Mouse (Mus musculus) megakaryocyte-erythroid progenitor cell, adult 5-6 weeks (primary cell): ENCODE data around the gene Skida1. TPM values are rescaled to one million over a fixed set of nuclear protein-coding genes. Genes with fewer than 3 reads are reported as not detected.

Experiments
- ATAC-seq: replicated peaks from 2 replicates; pipeline ENCODE4 v1.8.0; 2016; ENCODE audit warnings: mild to moderate bottlenecking, inconsistent platforms; ENCODE audit not compliant: severe bottlenecking, poor library complexity, low FRiP score, low TSS enrichment
- total RNA-seq, 2 experiments: library from RNA; stranded (forward) in 1 of 2; stranded (reverse) in 1 of 2; fragments of 200-1000, 215-1000 nt in 1 of 2; fragments of >200 nt in 1 of 2; fragmentation: Nextera tagmentation in 1 of 2; gene quantifications; 2 replicates each; pipeline ENCODE4 v1.2.3; 2014 to 2017

Gene Skida1
- total RNA-seq, 2 experiments from 2014 or later, result not detected

GRCm38 (mm10) chr2:18041199-18041885 is 7.5 kb downstream of the Skida1 start:
- no peak for ATAC-seq

- no peak for ATAC-seq
Observed at GRCm38 (mm10) chr2:18040347-18041160, 8.3 kb downstream of the Skida1 start.

- ATAC-seq, result no peak
Observed at GRCm38 (mm10) chr2:18039566-18040290, 9.1 kb downstream of the Skida1 start.

DNA sequence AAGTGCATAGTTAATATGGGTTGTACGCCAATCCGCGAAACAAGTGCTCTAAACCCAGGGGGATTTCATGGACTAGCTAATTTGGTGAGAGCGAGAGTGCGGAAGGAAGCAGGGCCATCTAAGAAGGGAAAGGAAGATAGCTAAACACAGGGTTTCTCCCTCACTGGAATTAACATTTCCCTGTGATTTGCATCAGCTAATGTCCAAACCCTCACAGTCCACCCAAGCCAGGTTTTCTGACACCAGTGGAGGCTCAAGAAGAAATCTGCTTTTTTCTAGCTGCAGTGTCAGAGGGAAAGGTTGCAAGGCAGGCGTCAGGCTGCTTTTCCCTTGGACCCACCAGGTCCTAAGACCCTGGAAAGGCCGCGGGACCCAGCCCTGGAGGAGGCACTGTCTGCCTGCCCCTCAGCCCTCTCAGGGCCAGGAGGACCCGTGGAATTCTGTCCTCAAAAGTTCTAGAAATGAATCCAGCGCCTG is 9.9 kb downstream of the Skida1 start:
- no peak for ATAC-seq

DNA sequence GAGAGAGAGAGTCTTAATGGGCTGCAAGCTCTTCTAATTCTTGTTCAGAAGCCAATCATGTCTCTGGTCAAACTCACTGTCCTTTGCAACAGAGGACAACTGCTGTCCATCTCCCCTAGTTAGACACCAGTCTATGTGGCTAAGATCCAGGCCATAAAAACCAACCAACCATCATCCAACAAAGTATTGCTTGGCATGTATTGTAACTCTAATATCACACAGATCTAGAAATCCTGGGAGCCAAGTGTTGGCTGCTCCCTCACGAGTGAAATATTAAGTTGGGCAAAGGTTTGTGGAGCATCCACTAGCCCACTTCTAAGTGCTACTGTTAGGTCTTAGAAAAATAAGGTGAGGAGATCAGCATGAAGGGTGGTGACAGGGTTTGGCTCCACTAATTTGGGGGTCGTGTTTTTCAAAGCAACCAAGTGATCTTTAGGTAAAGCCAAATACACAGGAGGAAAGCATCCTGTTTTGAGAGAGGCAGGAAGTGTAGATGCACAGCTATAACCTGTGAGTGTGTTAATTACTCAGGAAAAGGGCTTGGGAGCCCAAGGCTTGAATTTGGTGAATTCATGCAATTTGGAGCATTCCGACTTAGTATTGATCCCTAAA is 10.6 kb downstream of the Skida1 start:
- no peak for ATAC-seq

DNA sequence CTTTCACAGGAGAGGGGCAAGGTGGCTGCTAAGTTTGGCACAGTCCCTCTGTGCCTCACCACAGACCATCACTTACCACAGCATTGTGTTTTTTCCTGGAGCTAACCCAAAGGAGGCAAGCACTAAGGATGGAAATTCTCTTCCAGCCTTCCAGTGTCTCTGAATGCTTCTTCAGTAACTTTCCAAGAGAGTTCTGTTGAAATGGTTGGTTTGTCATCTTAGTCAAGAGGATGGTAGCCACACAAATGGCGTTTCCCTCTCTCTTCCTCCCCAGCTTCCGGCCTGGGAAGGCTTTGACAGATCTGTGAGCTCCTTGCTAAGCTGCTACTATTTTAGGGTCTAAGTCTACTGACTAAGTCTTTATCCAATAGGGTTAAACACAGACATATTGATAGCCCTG is 11.4 kb downstream of the Skida1 start, which contains the start of gene A930004D18Rik:
Gene A930004D18Rik, minus strand, starts transcription at position 247 of the 400 bp plus-strand sequence.
- ATAC-seq, result no peak

DNA sequence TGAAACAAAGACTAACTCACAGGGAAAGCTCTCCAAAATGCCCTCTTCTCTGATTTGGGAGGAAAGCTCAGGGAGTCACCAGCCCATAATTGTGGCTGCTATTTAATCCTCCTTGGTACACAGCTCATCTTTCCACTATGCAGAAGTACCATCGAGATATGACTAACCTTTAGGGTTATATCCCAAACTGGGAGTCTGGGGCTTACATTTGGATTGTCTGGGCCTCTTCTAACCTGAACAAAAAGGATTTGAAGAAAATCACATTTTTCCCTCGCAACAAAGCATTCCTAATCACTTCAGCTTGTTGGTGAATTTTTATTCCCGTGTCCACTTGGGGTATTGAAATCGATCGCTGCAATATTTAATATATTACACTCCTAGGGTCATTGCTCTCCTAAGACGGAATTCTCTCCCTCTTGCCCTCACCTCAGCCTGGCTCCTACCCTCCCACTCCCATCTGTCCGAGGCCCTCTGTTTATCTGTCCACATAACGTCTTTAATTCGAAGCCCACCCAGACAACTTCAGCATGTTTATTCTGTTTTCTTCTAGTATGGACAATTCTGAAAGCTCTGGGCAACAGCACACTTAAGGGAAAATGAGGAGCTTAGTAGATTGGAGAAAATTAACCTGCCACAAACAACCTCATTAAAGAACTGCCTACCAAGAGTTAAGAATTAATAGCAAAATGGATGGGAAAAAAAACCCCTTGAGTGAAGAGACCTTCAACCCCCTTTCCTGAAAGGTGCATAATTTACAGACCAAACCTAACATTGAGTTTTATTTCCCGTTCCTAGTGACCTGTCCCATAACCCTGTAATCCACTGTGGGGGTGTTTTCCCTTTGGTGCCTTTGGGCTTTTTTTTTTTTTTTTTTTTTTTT is 14.2 kb downstream of the Skida1 start:
- ATAC-seq, result no peak

DNA sequence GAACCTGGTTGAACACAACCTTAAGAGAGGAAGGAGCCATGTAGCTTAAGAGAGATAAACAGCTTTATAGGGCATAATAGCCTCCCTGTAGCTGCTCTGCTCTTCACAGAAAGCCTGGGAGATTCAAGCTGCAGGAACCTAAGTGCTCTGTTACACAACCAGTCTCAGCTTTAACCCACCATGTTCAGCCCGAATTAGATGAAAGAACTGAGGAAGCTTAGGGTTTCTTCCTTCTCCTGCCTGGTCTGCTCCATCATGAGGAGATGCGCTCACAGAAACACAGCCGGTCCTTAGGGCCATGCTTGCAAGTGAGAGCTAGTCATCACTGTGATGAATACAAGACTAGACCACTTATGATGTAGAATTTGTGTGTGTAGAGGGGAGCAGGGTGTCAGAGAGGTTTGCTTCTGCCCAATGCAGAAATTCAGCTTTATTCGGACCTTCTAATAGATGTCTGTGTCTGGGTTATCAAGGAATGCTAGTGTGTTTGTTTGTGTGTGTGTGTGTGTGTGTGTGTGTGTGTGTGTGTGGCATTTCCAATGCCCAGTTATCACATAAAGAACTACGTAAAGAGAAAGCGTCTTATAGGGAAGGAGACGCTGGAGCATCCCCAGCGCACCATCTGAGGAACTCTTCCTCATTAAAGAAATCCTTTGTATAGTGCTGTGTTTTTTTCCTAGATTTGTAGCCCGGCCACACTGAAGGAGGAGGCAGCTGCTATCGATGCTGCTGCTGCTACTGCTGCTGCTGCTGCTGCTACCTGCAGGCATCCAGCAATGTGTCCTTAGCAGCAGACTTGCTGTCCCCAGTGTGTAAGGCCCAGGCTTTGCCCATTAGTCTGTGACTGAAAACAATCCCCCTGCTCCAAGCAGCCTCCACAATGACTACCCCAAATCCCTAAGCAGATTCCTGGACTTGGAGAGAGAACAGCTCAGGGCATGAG is 15.4 kb downstream of the Skida1 start:
- no peak for ATAC-seq

GRCm38 (mm10) chr2:18032538-18032895 is 16.3 kb downstream of the Skida1 start:
- no peak for ATAC-seq

DNA sequence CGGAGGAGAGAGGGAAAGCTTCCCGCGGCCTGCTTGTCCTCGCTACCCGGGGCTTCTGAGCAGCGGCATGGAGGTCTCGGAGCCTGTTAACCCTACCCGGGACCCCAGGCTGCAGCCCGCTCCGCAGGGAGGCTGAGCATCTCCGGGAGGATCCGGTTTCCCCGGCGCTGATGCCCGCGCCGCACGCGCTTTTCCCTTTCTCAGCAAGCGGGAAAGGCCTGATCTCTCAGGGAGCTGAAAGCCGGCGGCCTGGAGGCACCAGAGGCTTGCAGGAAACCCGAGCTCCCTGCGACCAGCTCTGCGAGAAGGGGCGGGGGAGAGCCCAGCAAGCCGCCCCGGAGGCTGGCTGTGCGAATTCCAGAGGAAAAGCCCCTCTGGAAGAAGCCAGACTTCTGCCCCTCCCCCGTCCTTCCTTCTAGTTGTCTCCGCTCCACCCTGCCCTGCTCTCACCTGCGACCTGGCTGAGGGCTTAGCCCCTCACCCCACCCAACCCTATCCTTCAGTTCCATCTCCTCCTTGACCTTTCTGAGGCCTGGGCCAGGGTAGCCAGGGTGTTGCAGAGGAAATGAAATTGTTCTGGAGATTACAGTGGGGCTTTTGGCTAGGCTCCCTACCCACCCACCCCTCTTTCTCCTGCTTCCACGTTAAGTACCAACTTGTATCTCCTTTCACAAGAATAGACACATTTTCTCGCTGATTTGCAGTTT is 16.9 kb downstream of the Skida1 start:
- ATAC-seq, result no peak

DNA sequence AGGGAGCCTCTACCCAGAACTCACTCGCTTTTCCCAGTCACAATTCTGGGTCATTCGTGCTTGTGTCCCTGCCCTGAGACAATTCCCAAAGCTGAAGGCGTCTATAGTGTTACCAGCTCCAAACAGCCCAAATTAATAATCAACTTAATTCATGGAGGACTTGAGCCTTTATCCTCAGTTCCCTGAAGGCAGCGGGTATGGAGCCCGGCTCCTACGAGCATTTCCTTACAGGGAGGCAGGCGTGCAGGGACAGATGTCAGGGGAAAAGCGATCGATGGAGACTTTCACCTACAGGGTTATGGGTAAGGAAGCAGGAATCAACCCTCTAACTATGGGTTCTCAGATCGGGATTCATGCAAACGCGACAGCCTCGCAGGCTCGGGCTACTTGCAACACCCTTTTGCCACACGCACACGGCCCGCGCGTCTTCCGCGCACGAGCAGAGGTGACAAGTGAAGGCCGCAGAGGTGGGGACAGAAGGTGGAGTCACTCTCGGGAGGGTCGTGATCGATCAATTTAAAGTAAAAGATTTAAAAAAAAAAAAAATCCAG is 17.5 kb downstream of the Skida1 start:
- ATAC-seq, result no peak

DNA sequence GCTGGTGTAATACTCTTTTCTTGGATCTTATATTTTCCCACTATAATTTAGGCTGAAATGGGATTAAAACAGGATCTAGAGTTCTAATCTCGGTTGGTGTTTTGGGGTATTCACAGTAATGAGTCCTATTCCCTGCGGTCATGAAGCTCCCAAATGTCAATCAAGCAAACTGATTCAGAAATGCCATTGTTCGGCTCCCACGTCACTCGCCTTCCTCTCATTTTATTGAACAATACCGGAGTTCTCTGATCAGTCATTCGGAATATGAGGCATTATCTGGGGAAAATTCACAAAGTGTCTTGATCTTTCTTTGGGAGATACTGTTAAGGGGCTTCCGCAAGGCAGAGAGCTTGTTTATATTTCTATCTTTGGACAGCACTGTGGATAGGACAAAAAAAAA is 18.3 kb downstream of the Skida1 start:
- no peak for ATAC-seq

GRCm38 (mm10) chr2:18029656-18030055 is 19.2 kb downstream of the Skida1 start:
- no peak for ATAC-seq

DNA sequence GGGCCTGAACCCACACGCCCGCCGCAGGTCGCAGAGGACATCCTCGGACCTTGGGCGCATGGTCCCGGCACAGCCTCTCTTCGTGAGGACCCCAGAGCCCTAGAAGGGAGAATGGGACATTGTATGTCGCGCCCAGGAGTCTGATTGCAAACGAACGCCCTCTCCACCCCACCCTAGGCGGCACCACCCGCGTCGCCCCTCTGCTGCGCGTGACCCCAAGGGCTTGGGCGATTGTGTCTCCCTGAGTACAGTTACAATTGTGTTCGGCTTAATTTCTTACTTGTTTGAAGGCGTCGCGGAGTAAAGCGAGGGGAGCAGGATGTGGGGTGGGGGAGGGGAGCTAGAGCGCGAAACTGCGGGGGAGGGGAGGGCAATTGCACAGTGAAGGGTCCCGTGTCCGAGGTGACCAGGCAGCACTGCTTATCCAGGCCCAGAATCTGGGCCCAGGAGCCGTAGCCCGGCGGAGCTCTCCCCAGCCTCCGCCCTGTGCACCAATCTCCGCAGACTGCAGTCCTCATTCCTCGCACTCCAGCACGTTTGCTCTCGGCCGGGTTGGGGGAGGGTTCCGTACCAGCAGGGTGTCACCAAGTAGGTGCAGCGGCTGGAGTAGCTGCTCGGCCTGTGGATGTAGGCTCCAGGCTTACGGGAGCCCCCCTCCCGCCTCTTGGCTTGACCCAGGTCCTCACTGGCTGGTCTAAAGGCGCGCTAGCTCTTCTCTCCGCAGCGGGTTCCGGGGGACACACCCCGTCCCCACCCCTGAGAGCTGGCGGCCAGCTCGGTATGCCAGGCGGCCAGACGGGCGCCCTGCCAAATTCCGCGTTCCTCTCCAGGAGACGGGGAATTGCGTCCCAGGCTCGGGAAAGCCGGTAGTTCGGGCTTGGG is 20.5 kb downstream of the Skida1 start:
- ATAC-seq, result peak; percentile 36

DNA sequence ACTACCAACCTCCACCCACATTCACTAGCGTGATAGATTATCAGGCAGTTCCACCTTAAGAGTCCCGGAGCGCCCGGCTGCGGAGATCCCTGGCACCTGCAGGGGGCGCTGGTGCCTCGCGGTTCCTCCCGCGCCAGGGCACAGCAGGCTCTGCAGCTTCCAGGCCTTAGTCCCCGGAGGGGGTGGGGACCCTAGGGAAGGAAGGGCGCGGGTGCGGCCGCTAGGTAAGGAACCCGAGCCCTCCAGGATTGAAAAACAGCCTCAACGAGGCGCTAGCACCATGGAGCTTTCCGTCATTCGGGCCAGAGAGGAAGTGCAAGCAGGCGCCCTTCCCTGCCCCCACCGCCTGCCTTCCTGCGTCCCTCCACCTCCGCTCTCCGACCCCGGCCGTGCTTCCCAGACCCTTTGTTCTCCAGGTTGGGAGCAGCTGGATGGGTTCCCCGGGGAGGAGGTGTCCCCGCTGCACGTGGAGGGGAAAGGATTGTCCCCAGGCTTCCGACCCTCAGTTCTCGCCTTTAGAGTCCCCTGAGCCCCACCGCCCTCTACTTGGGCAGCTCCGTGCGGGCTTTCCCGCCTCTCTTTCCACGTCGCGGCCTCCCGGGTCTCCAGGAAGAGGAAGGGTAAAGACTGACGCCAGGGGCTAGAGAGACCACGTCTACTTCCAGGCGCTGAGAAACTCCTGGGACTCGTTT is 21.3 kb downstream of the Skida1 start:
- peak; percentile 83 for ATAC-seq
